Mouse (Mus musculus) hematopoietic multipotent progenitor cell, adult 10-12 weeks (in vitro differentiated cells): ENCODE data around the gene Vmn1r55. TPM values are rescaled to one million over a fixed set of nuclear protein-coding genes. Genes with fewer than 3 reads are reported as not detected.

Source experiments
- polyA plus RNA-seq: library from polyadenylated mRNA; stranded (reverse); fragments of >175 nt; gene quantifications from 2 replicates; pipeline ENCODE4 v1.2.3, GENCODE M21; 2012; ENCODE audit warnings: low replicate concordance

Gene Vmn1r55
- polyA plus RNA-seq: not detected in 2 replicates

DNA sequence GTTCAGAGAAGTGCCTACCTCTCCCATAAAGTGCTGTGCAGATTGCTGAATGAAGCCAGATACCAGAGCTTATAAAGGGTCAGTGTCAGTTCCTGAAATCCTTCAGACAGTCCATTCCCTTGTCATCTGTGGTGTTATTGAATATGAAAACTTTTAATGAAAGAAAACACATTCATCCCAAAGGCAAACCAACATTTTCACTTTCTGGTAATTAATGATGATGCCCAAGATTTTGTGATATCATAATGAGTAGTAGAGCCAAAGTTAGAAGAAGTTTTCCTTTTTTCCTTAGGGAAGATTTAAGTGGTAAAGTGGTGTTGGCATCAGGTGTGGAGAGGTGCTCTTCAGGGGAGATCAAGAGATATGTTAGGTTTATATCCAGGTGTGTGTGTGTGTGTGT lies at the start of gene Vmn1r55:
TSS of gene Vmn1r55 (minus strand) at position 101 of the 400 bp plus-strand sequence.

DNA sequence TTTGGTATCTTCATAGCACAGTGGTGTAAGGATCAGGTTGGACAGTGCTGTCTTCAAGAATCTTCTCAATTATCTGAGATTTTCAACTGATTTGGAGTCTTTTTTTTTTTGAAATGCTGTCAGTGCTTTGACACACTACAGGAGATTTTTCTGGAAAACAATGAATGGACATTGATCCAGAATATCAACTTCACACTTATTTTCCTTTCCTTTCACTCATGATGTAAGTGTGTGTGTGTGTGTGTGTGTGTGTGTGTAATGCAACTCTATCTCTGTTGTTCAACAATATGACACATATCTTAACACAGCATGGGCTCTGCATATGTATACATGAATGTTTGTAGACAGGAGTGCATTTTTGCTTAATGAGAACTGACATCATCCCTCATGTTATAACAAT lies 47.2 kb upstream of the Vmn1r55 start, which contains the start of gene Vmn1r56:
TSS of gene Vmn1r56 (minus strand) at position 101 of the 400 bp plus-strand sequence.

DNA sequence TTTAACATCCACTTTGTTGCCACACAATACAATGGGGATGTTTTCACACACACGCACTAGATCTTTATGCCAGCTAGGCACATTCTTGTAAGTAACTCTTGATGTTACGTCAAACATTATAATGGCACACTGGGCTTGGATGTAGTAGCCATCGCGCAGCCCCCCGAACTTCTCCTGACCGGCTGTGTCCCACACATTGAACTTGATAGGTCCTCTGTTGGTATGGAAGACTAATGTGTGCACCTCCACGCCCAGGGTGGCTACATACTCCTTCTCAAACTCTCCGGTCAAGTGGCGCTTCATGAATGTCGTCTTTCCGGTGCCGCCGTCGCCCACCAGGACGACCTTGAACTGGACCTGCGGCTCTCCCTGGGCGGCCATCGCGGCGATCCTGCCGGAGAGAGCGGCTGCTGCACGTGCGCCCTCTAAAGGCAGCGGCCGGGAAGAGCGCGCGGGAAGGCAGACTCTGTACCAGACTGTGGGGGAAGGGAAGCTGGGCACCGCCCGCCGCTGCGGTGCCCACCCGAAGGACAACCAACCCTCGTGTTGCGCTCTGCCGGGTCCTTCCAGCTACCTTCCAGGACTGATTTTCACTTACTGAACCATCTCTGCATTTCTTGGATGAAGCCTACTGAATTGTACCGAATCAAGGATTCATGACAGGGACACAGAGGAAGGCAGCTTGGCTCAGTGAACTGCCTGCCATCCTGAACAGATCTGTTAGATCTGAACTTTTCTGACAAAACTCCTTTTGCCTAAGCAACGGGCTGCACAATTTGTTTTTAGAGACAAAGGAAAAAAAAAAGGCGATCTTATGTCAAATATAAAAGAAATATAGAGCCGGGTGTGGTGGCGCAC lies 23.7 kb downstream of the Vmn1r55 start, which contains the start of gene Rasl2-9:
TSS of gene Rasl2-9 (minus strand) at position 402 of the 858 bp plus-strand sequence.

DNA sequence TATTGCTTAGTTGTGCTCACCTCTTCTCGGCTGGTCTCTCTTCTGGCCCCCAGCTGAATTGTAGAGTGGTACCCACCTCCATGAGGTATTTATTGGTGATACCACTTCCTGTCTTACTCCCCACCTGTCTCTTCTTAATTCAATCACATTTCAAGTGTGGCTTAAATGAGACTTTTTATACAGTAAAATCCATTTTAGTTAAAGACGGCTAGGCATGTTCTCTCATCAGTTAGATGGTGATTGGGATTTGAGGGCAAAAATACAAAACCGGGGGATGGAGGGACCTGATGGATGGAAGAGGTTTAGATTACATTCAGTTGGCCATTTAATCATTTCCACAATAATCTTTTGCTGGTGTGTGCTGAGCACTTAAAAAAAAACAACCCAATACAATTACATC lies 32.6 kb downstream of the Vmn1r55 start, which contains the start of gene Rfpl4:
TSS of gene Rfpl4 (minus strand) at position 101 of the 400 bp plus-strand sequence.

DNA sequence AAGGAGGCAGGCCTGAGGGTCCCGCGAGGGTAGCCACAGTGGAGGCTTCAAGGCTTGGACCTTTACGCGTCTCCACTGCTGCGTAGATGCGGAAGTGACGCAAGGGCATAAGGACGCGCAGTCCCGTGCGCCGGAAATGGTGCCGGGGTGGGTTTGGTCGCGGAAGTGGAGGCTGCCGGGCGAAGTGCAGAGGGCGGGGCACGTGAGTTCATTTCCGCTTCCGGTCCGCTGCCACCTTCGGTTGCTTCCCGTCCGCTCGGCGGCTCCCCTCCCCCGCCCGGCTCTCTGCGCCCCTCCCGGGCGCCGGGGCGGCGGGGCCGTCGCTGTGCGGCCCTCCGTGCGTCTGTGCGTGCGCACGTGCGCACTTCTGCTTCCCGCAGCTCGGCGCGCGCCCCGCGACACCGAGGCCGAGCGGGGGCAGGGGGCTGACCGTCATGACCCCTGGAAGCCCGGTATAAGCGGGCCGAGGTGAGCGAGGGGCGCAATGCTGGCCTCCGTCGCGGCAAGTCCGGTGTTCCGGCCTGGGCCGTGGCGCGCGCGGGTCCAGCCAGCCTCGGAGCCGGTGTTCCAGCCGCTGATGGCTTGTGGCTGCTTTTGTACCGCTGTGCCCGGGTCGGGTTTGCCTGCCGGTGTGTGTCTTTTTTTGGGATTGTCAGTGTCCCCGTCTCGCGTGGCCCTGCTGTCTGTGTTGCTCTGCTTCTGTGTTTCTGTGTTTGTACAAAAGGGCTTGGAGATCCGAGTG lies 69.3 kb downstream of the Vmn1r55 start, which contains the start of gene Epn1:
TSS of gene Epn1 (plus strand) at position 226 of the 742 bp plus-strand sequence.

Other genes starting within 250 kb of the Vmn1r55 start
- gene Gm36210, start 243.2 kb downstream of the Vmn1r55 start, polyA plus RNA-seq: 0.17 TPM in 1 of 2 replicates, not detected in the other
- 49.2 and 81.2 TPM in 2 replicates for gene Zfp628, start 234.5 kb downstream of the Vmn1r55 start, polyA plus RNA-seq
- 1.9 and 3.5 TPM in 2 replicates for gene Nat14, start 227.6 kb downstream of the Vmn1r55 start, polyA plus RNA-seq
- gene Ssc5d, start 223.9 kb downstream of the Vmn1r55 start, polyA plus RNA-seq: 0.11 and 0.21 TPM in 2 replicates
- gene Sbk2, start 185.3 kb downstream of the Vmn1r55 start, polyA plus RNA-seq: 0.25 and 0.81 TPM in 2 replicates
- not detected in 2 replicates for gene Sbk3, start 178.5 kb downstream of the Vmn1r55 start, polyA plus RNA-seq
- 57.7 and 140 TPM in 2 replicates for gene Zfp579, start 153.5 kb downstream of the Vmn1r55 start, polyA plus RNA-seq
- gene Zfp524, start 135.3 kb downstream of the Vmn1r55 start, polyA plus RNA-seq: 60.5 and 72.3 TPM in 2 replicates
- 31.6 and 47.8 TPM in 2 replicates for gene Fiz1, start 135.0 kb downstream of the Vmn1r55 start, polyA plus RNA-seq
- 55.5 TPM in 1 of 2 replicates, not detected in the other for gene Gm44973, start 134.2 kb downstream of the Vmn1r55 start, polyA plus RNA-seq
- gene Zfp865, start 129.3 kb downstream of the Vmn1r55 start, polyA plus RNA-seq: 97.4 and 264 TPM in 2 replicates
- gene Ccdc106, start 129.1 kb downstream of the Vmn1r55 start, polyA plus RNA-seq: 0.99 and 2.0 TPM in 2 replicates
- gene 4632433K11Rik, start 115.6 kb downstream of the Vmn1r55 start, polyA plus RNA-seq: not detected in 2 replicates
- gene Zfp784, start 111.2 kb downstream of the Vmn1r55 start, polyA plus RNA-seq: 4.2 and 6.3 TPM in 2 replicates
- 27.8 and 63.8 TPM in 2 replicates for gene Zfp580, start 98.1 kb downstream of the Vmn1r55 start, polyA plus RNA-seq
- 344 and 667 TPM in 2 replicates for gene U2af2, start 87.5 kb downstream of the Vmn1r55 start, polyA plus RNA-seq
- 685 and 1,033 TPM in 2 replicates for gene Epn1, start 69.4 kb downstream of the Vmn1r55 start, polyA plus RNA-seq
- not detected in 2 replicates for gene Rfpl4, start 32.7 kb downstream of the Vmn1r55 start, polyA plus RNA-seq
- gene Rasl2-9, start 23.7 kb downstream of the Vmn1r55 start, polyA plus RNA-seq: 0.20 and 0.23 TPM in 2 replicates
- not detected in 2 replicates for gene Vmn1r56, start 47.1 kb upstream of the Vmn1r55 start, polyA plus RNA-seq
- gene Vmn1r57, start 68.8 kb upstream of the Vmn1r55 start, polyA plus RNA-seq: not detected in 2 replicates
- not detected in 2 replicates for gene Gm5065, start 200.9 kb upstream of the Vmn1r55 start, polyA plus RNA-seq
- not detected in 2 replicates for gene Nlrp2, start 201.4 kb upstream of the Vmn1r55 start, polyA plus RNA-seq